Mouse (Mus musculus) liver, adult 2 months (tissue): ENCODE measurements around the gene Selenos. TPM values are rescaled to one million over a fixed set of nuclear protein-coding genes. Genes with fewer than 3 reads are reported as not detected.
A peak's percentile ranks its signal among the peaks of the same experiment; 100 is the strongest.

Experiments
- DNase-seq: peaks from one replicate; pipeline ENCODE4 v3.0.0-alpha.2; 2011; ENCODE audit warnings: low read depth, low spot score; ENCODE audit errors: extremely low read depth
- H3K27ac ChIP-seq: fragments of 200-500 bp; replicated peaks from 2 replicates; pipeline ENCODE4 v1.5.1; 2012; ENCODE audit warnings: low read depth, mild to moderate bottlenecking, control low read depth, inconsistent platforms, low read length; ENCODE audit not compliant: insufficient read depth
- H3K27me3 ChIP-seq: fragments of 200-500 bp; 2 replicates; pipeline ENCODE4 v1.6.1; 2012; ENCODE audit warnings: mild to moderate bottlenecking, moderate library complexity, low read length, inconsistent platforms; ENCODE audit not compliant: control insufficient read depth, insufficient read depth
- H3K36me3 ChIP-seq: fragments of 200-500 bp; 2 replicates; pipeline ENCODE4 v1.6.1; 2012; ENCODE audit warnings: low read length, inconsistent platforms; ENCODE audit not compliant: control insufficient read depth, insufficient read depth
- H3K4me1 ChIP-seq: fragments of 200-500 bp; 2 replicates; pipeline ENCODE4 v1.6.1; 2011; ENCODE audit warnings: low read length; ENCODE audit not compliant: control insufficient read depth, insufficient read depth
- H3K4me3 ChIP-seq: fragments of 200-500 bp; 2 replicates; pipeline ENCODE4 v1.5.1; 2011; ENCODE audit warnings: low read depth, mild to moderate bottlenecking, control low read depth, low read length, moderate library complexity; ENCODE audit not compliant: insufficient read depth
- H3K79me2 ChIP-seq: fragments of 200-500 bp; 2 replicates; pipeline ENCODE4 v1.6.1; 2012; ENCODE audit warnings: inconsistent platforms, mild to moderate bottlenecking, low read length, moderate library complexity; ENCODE audit not compliant: control insufficient read depth, insufficient read depth
- H3K9ac ChIP-seq: fragments of 200-500 bp; 2 replicates; pipeline ENCODE4 v1.6.1; 2012; ENCODE audit warnings: low read depth, mild to moderate bottlenecking, control low read depth, inconsistent platforms, low read length
- CTCF ChIP-seq: fragments of 200-500 bp; IDR thresholded peaks from 2 replicates; pipeline ENCODE4 v1.5.1; 2011; ENCODE audit warnings: low read depth, low read length, control low read depth
- POLR2A ChIP-seq: fragments of 200-500 bp; IDR thresholded peaks from 2 replicates; pipeline ENCODE4 v1.6.1; 2011; ENCODE audit warnings: low read length, control low read depth; ENCODE audit not compliant: insufficient read depth; ENCODE audit errors: extremely low read depth
- WGBS: fragments of 180-500 bp; shearing (Covaris S2); methylation state at CpG from one replicate; pipeline ENCODE4 v1.1.7; 2018; 5-methylcytosine and 5-hydroxymethylcytosine counted together
- polyA plus RNA-seq: library from polyadenylated mRNA; depleted of rRNA; stranded (reverse); fragments of >200 nt; gene quantifications from 2 replicates; pipeline ENCODE4 v1.2.3, GENCODE M21; 2012
- total RNA-seq: library from RNA; depleted of rRNA; stranded (reverse); fragments of >200 nt; gene quantifications from 2 replicates; pipeline ENCODE4 v1.2.3, GENCODE M21; 2014

Selenos gene
- total and polyA plus RNA-seq, 2 experiments = 68.9 to 164 TPM

DNA sequence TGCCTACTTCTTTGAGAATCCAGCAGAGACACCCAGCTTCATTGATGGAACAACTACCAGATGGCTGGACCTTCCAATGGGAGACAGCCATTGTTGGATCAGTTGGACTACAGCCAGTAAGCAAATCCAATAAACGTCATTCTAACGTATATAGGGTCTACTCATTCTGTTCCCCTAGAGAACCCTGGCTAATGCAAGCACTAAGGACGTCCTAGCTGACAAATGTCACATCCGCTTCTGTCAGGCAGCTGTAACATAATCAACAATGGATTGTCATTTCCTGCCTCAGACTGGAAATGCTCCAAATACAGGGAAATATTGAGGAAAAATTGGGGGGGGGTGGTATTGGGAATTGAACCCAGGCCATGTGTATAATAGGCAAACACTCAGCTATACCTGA, 26.3 kb downstream of the Selenos start:
- H3K4me1 ChIP-seq = peaks cover 5% of the 10 kb centered on the region
- H3K9ac ChIP-seq = no peak overlapping the region
- no peak overlapping the region for H3K4me3 ChIP-seq
- 0 out of 2 replicates have a peak, but pooled peaks cover 4% of the 10 kb centered on the region for H3K27me3 ChIP-seq
- 53% methylated on average over 4 of the region's 4 CpGs for WGBS
- H3K36me3 ChIP-seq = no peaks in the 10 kb centered on the region
- no peak for TF ChIP-seq CTCF
- no peak for TF ChIP-seq POLR2A
- H3K27ac ChIP-seq = no peak overlapping the region
- H3K79me2 ChIP-seq = peaks cover 5% of the 10 kb centered on the region; the same call in 1 of the 2 replicates
- no peak for DNase-seq

DNA sequence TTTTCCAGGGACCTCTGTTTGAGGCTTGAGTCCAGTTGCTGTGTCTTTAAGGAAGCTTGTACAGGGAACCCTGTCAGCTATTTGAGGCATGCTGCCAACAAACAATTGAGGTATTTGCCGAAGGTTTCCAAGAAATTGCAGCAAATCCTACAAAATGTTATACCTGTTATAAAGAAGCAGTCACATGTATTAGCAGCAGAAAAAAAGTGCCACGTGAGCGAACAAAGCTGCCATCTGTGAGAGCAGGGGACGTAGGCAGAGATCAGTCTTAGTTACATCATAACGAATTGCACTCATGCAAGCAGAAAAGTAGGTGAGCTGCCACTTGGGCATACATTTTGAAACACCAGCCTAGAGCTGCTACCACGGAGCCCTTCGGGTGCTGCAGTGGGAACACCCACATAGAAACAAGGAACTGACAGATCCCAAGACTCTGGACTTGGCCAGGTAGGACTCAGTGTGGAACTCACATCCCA, 27.2 kb downstream of the Selenos start:
- peaks cover 5% of the 10 kb centered on the region for H3K4me1 ChIP-seq
- H3K27ac ChIP-seq = no peak overlapping the region
- no peaks in the 10 kb centered on the region for H3K36me3 ChIP-seq
- H3K4me3 ChIP-seq = no peak overlapping the region
- WGBS = 32% methylated on average over 7 of the region's 7 CpGs
- peak; percentile 34 for DNase-seq
- H3K79me2 ChIP-seq = peaks cover 5% of the 10 kb centered on the region; the same call in 1 of the 2 replicates
- H3K9ac ChIP-seq = no peak overlapping the region
- H3K27me3 ChIP-seq = 0 out of 2 replicates have a peak, but pooled peaks cover 4% of the 10 kb centered on the region
- TF ChIP-seq CTCF = no peak
- no peak for TF ChIP-seq POLR2A

DNA sequence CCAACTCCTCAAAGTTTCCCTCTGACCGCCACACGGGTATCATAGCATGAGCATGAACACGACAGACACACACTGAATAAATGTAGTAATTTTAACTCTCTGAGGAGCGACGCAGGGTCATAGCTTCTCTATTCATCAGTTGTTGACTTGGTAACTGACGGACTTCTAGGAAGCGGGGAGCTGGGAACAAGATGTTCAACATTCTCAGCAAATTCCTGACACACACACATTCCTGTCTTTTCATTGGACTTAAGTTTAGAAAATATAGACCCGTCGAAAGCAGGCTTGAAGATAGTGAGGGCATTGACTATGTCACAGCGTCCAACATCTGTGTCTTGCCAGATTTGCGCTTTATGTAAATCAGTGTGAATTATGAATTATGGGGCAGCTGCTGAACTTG, 27.8 kb downstream of the Selenos start:
- no peak for DNase-seq
- 74% methylated on average over 11 of the region's 11 CpGs for WGBS
- Histone ChIP-seq H3K79me2 (peaks cover 5% of the 10 kb centered on the region; the same call in 1 of the 2 replicates), H3K36me3 (no peaks in the 10 kb centered on the region), H3K27me3 (0 out of 2 replicates have a peak, but pooled peaks cover 4% of the 10 kb centered on the region), H3K4me3 (no peak overlapping the region), H3K27ac (no peak overlapping the region), H3K9ac (no peak overlapping the region), H3K4me1 (peaks cover 5% of the 10 kb centered on the region)
- TF ChIP-seq POLR2A (no peak), CTCF (no peak)

DNA sequence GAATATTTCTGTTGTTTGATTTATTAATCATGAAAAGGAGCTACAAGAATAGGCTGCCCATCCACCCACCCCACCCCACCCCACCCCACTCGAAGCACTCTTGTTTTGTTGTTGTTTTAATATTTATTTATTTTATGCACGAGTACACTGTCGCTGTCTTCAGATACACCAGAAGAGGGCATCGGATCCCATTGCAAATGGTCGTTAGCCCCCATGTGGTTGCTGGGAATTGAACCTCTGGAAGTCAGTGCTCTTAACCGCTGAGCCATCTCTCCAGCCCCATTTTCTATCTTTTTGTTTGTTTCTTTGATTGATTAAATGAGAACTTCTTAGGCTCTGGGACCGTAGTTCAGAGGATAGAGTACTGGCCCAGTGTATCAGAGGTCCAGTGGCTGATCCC, 28.5 kb downstream of the Selenos start:
- no peak for TF ChIP-seq POLR2A
- peak; percentile 32; the same call in 1 of the 2 replicates for TF ChIP-seq CTCF
- H3K27me3 ChIP-seq = 0 out of 2 replicates have a peak, but pooled peaks cover 4% of the 10 kb centered on the region
- DNase-seq = no peak
- WGBS = 10% methylated on average over 7 of the region's 7 CpGs
- H3K36me3 ChIP-seq = no peaks in the 10 kb centered on the region
- no peak overlapping the region for H3K27ac ChIP-seq
- H3K4me3 ChIP-seq = no peak overlapping the region
- peaks cover 5% of the 10 kb centered on the region for H3K4me1 ChIP-seq
- no peak overlapping the region for H3K9ac ChIP-seq
- peaks cover 5% of the 10 kb centered on the region; the same call in 1 of the 2 replicates for H3K79me2 ChIP-seq

DNA sequence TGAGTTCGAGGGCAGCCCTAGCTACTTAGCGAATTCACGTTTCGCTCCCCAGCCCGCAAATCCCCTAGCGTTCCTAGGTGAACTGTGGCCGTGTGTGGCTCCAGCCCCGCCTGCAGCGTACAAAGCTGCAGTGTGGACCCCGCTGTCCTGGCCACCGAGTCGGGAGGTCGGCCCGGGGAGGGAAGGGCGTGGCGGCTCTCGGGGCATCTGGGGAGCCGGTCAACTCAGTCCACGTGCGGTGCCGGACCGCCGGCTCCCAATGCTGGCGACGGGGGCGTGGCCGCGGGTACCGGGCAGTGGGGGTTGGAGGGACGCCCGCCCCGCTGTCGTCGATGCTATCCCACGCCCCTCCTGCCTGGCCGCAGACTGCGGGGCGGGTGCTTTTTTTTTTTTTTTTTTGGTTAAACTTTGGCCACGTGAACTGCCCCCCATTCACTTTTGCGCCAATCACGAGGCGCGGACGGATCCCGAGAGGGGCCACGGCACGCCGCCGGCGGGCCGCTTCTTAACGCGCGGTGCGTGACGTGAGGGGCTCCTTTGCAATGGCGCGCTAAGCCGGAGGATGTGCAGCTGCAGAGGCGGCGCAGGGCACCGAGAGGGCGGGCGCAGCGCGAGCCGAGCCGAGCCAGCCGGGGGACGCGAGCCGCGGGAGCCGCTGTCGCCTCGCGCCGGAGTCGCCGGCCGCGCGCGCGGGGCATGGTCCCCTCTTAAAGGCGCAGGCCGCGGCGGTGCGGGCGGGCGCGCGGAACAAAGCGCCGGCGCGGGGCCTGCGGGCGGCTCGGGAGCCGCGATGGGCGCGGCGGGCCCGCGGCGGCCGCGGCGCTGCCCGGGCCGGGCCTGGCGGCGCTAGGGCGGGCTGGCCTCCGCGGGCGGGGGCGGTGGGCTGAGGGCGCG, 29.8 kb downstream of the Selenos start, which contains the start of gene Chsy1:
Chsy1 (plus strand) TSS at position 555 of the 894 bp plus-strand sequence.
- peaks cover 5% of the 10 kb centered on the region for H3K4me1 ChIP-seq
- no peak for TF ChIP-seq POLR2A
- no peak for TF ChIP-seq CTCF
- H3K9ac ChIP-seq = peak within 1 kb of the TSS; percentile 85
- peaks cover 5% of the 10 kb centered on the region; the same call in 1 of the 2 replicates for H3K79me2 ChIP-seq
- peak within 1 kb of the TSS; percentile 88 for H3K4me3 ChIP-seq
- no peaks in the 10 kb centered on the region for H3K36me3 ChIP-seq
- H3K27me3 ChIP-seq = 0 out of 2 replicates have a peak, but pooled peaks cover 4% of the 10 kb centered on the region
- WGBS = 8% methylated on average over 123 of the region's 123 CpGs
- no peak within 1 kb of the TSS for H3K27ac ChIP-seq
- DNase-seq = peak; percentile 50
